Mouse (Mus musculus): Measurements from ENCODE around the gene Cdt1. TPM values are rescaled to one million over a fixed set of nuclear protein-coding genes. Genes with fewer than 3 reads are reported as not detected.

Cdt1 gene
- polyA plus RNA-seq, 1 experiment from 2014 or later, result 11.1 TPM

Other genes with a start within 250 kb of the Cdt1 start
- gene Trhr2, start 207.3 kb upstream of the Cdt1 start, polyA plus RNA-seq (2018), result not detected in 3 replicates
- gene Zc3h18, start 191.4 kb upstream of the Cdt1 start, polyA plus RNA-seq (2018), result 28.5 to 44.3 TPM (median 38.9 TPM) in 3 replicates
- not detected in 3 replicates for gene Il17c, start 146.0 kb upstream of the Cdt1 start, polyA plus RNA-seq (2018)
- 942 to 2,075 TPM (median 1,538 TPM) in 3 replicates for gene Cyba, start 135.1 kb upstream of the Cdt1 start, polyA plus RNA-seq (2018)
- gene Mvd, start 124.6 kb upstream of the Cdt1 start, polyA plus RNA-seq (2018), result 10.1 to 40.6 TPM (median 23.8 TPM) in 3 replicates
- not detected in 3 replicates for gene Snai3, start 107.3 kb upstream of the Cdt1 start, polyA plus RNA-seq (2018)
- 36.6 to 108 TPM (median 59.1 TPM) in 3 replicates for gene Rnf166, start 92.0 kb upstream of the Cdt1 start, polyA plus RNA-seq (2018)
- gene Ctu2, start 91.9 kb upstream of the Cdt1 start, polyA plus RNA-seq (2018), result 7.5 to 12.0 TPM (median 7.9 TPM) in 3 replicates
- gene Piezo1, start 16.7 kb upstream of the Cdt1 start, polyA plus RNA-seq (2018), result 43.2 to 134 TPM (median 57.2 TPM) in 3 replicates
- 89.7 to 305 TPM (median 145 TPM) in 3 replicates for gene Aprt, start 8.9 kb downstream of the Cdt1 start, polyA plus RNA-seq (2018)
- 70.7 to 140 TPM (median 99.8 TPM) in 3 replicates for gene Galns, start 43.4 kb downstream of the Cdt1 start, polyA plus RNA-seq (2018)
- 54.4 to 79.3 TPM (median 76.9 TPM) in 3 replicates for gene Trappc2l, start 43.6 kb downstream of the Cdt1 start, polyA plus RNA-seq (2018)
- not detected in 3 replicates for gene Pabpn1l, start 54.7 kb downstream of the Cdt1 start, polyA plus RNA-seq (2018)
- 0.87 to 1.4 TPM (median 1.0 TPM) in 3 replicates for gene Cbfa2t3, start 131.1 kb downstream of the Cdt1 start, polyA plus RNA-seq (2018)
- 4.1 to 7.3 TPM (median 4.6 TPM) in 3 replicates for gene Acsf3, start 207.5 kb downstream of the Cdt1 start, polyA plus RNA-seq (2018)